Mouse (Mus musculus) midbrain, postnatal 0 days (tissue): ENCODE measurements around the gene Ggta1. TPM values are rescaled to one million over a fixed set of nuclear protein-coding genes. Genes with fewer than 3 reads are reported as not detected.

Source experiments
- ATAC-seq: fragments of 200-750 bp; cut with Nextera tagmentation; 2 replicates; pipeline ENCODE4 v1.8.0; 2017; ENCODE audit warnings: moderate number of reproducible peaks, mild to moderate bottlenecking, moderate TSS enrichment, moderate library complexity; ENCODE audit not compliant: low FRiP score
- DNase-seq: peaks from one replicate; pipeline ENCODE4 v3.0.0-alpha.2; 2015; ENCODE audit warnings: low spot score
- H3K27ac ChIP-seq: fragments of 300-500 bp; sonication (generic); 2 replicates; pipeline ENCODE4 v1.5.1; 2014; ENCODE audit warnings: low read depth, mild to moderate bottlenecking, low read length, mixed read lengths
- H3K27me3 ChIP-seq: fragments of 300-500 bp; sonication (generic); 2 replicates; pipeline ENCODE4 v1.6.1; 2014; ENCODE audit warnings: low read length, control low read depth, mixed read lengths; ENCODE audit not compliant: insufficient read depth
- H3K36me3 ChIP-seq: fragments of 300-500 bp; sonication (generic); 2 replicates; pipeline ENCODE4 v1.6.1; 2014; ENCODE audit warnings: low read length, control low read depth, mixed read lengths; ENCODE audit not compliant: insufficient read depth
- H3K4me1 ChIP-seq: fragments of 300-500 bp; sonication (generic); 2 replicates; pipeline ENCODE4 v1.6.1; 2014; ENCODE audit warnings: mild to moderate bottlenecking, control low read depth, antibody characterized with exemption, low read length, mixed read lengths; ENCODE audit not compliant: insufficient read depth
- H3K4me2 ChIP-seq: fragments of 300-500 bp; sonication (generic); 2 replicates; pipeline ENCODE4 v1.6.1; 2014; ENCODE audit warnings: low read depth, mild to moderate bottlenecking, low read length, mixed read lengths; ENCODE audit not compliant: poor library complexity, severe bottlenecking
- H3K4me3 ChIP-seq: fragments of 300-500 bp; sonication (generic); 2 replicates; pipeline ENCODE4 v1.5.1; 2014; ENCODE audit warnings: low read depth, mild to moderate bottlenecking, low read length, moderate library complexity
- H3K9ac ChIP-seq: fragments of 300-500 bp; sonication (generic); replicated peaks from 2 replicates; pipeline ENCODE4 v1.6.1; 2014; ENCODE audit warnings: mild to moderate bottlenecking, low read length, moderate library complexity, mixed read lengths; ENCODE audit not compliant: poor library complexity, severe bottlenecking
- H3K9me3 ChIP-seq: fragments of 300-500 bp; sonication (generic); 2 replicates; pipeline ENCODE4 v1.6.1; 2016; ENCODE audit warnings: low read length, control low read depth
- CTCF ChIP-seq: IDR thresholded peaks from 2 replicates; pipeline ENCODE4 v1.5.1; 2016; ENCODE audit warnings: antibody characterized with exemption, mild to moderate bottlenecking
- WGBS: fragments of 180-500 bp; shearing (Covaris S2); extraction: QIAGEN DNeasy Blood & Tissue Kit; methylation state at CpG from one replicate; pipeline ENCODE4 v1.1.7; 2014; 5-methylcytosine and 5-hydroxymethylcytosine counted together
- polyA plus RNA-seq: library from polyadenylated mRNA; unstranded; fragments of >200 nt; fragmentation: Nextera tagmentation; extraction: Ambion mirVana; gene quantifications from 2 replicates; pipeline ENCODE4 v1.2.1, GENCODE M21; 2015
- total RNA-seq: library from RNA; depleted of rRNA; stranded (reverse); fragments of >200 nt; gene quantifications from 2 replicates; pipeline ENCODE4 v1.2.3, GENCODE M21; 2014

Gene Ggta1
- total and polyA plus RNA-seq, 2 experiments from 2014 or later, result 3.8 to 5.4 TPM

DNA sequence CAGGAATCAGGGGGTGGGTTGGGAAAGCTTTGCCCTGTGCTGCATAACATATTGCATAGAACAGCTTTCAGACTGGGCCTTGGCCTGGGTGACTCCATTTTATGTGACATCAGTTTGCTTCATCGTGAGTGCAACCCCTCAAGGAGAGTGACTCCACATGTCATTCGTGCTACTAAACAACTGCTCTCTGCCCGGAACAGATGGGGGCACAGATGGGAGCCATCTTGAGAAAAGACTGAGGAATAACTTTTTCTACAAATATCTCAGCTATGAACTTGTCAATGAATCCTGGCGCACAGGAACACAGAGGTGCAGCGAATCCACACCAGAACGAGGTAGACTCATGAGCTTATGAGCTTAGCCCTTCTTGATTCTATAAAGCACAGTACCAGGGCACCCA, 14.3 kb upstream of the Ggta1 start:
- no peak overlapping the region for H3K4me3 ChIP-seq
- no peaks in the 10 kb centered on the region for H3K9me3 ChIP-seq
- no peak for ATAC-seq
- 96% methylated on average over 6 of the region's 6 CpGs for WGBS
- no peak for DNase-seq
- H3K27ac ChIP-seq, result no peak overlapping the region
- no peak overlapping the region for H3K4me2 ChIP-seq
- no peak for TF ChIP-seq CTCF
- no peaks in the 10 kb centered on the region for H3K27me3 ChIP-seq
- no peaks in the 10 kb centered on the region for H3K4me1 ChIP-seq
- no peaks in the 10 kb centered on the region for H3K36me3 ChIP-seq
- no peak overlapping the region for H3K9ac ChIP-seq

DNA sequence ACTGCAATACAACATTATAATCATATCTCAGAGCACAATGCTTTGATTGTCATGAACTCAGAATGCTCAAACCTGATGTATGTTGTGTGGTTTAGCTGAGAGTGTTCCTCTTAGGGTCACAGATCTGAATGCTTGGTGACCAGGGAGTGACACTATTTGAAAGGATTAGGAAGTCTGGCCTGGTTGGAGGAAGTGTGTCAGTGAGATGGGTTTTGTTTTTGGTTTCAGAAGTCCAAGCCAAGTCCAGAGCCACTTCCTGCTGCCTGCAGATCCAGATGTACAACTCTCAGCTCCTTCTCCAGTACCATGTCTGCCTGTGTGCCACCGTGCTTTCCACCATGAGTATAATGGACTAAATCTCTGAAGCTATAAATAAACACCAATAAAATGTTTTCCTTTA, 11.9 kb upstream of the Ggta1 start:
- DNase-seq (no peak), ATAC-seq (no peak)
- no peak for TF ChIP-seq CTCF
- H3K4me1 ChIP-seq, result no peaks in the 10 kb centered on the region
- 77% methylated on average over 1 of the region's 1 CpGs for WGBS
- no peaks in the 10 kb centered on the region for H3K36me3 ChIP-seq
- no peak overlapping the region for H3K4me3 ChIP-seq
- H3K9me3 ChIP-seq, result no peaks in the 10 kb centered on the region
- H3K27me3 ChIP-seq, result no peaks in the 10 kb centered on the region
- no peak overlapping the region for H3K9ac ChIP-seq
- H3K27ac ChIP-seq, result no peak overlapping the region
- no peak overlapping the region for H3K4me2 ChIP-seq

DNA sequence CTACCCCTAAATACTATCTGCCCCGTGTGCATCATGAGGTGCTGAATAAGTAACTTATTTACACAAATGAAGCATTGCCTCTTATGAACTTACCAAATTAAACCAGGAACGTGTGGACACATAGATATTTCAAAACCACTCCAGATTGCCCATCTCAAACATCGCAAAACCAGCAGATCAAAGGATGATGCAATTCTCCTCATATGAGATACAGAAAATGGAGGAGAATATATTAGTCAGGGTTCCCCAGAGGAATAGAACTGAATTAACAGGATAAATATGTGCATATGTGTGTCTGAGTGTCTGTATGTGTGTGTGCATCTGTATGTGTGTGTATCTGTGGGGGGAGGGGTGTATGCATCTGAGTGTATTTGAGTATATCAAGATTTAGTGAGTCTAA, 6.2 kb upstream of the Ggta1 start:
- DNase-seq (no peak), ATAC-seq (no peak)
- no peaks in the 10 kb centered on the region for H3K36me3 ChIP-seq
- H3K4me3 ChIP-seq, result no peak overlapping the region
- H3K4me1 ChIP-seq, result no peaks in the 10 kb centered on the region
- H3K27me3 ChIP-seq, result no peaks in the 10 kb centered on the region
- H3K9me3 ChIP-seq, result no peaks in the 10 kb centered on the region
- no peak overlapping the region for H3K27ac ChIP-seq
- WGBS, result 77% methylated on average over 3 of the region's 3 CpGs
- TF ChIP-seq CTCF, result no peak
- no peak overlapping the region for H3K4me2 ChIP-seq
- H3K9ac ChIP-seq, result no peak overlapping the region

DNA sequence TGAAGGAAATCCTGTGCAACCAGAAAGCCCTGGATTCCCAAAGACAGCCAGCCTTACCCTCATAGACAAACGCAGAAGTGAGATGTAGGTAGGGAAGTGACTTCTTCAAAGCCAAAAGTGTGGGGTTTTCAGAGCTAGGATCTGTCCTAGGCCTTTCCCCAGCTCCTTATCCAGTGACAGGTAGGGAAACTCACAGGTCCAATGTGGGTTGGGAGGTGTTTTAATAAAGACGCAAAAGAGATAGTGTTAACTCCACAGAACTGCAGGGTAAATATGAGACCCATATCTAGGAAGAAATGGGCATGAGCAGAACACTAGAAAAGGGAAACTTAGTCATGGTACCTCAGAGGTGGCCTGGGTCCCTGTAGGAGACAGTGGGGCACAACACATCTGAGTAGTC, 5.2 kb upstream of the Ggta1 start:
- no peaks in the 10 kb centered on the region for H3K27me3 ChIP-seq
- H3K36me3 ChIP-seq, result no peaks in the 10 kb centered on the region
- 80% methylated on average over 2 of the region's 2 CpGs for WGBS

DNA sequence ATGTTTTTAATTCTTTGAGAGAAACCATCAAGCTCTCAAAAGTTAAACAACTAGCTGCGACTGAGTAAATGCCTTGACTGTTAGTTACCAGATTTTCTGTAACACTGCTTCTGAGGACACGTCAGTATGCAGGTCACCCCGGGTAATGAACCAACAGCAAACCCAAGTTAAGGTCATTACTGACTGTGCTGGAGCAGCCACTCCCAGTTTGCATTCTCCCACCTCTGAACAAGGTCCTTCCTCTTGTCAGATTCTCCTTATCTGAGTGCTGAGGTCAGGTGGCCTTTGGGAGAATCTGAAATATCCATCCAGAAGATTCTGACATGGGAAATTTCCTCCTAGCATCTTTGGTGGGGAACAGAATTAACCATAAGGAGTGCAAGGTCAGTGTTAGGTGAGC, 4.8 kb upstream of the Ggta1 start:
- no peak for DNase-seq
- H3K4me2 ChIP-seq, result no peak overlapping the region
- no peak for ATAC-seq
- no peaks in the 10 kb centered on the region for H3K9me3 ChIP-seq
- H3K4me3 ChIP-seq, result no peak overlapping the region
- no peak overlapping the region for H3K27ac ChIP-seq
- TF ChIP-seq CTCF, result no peak
- peaks cover under 1% of the 10 kb centered on the region; the same call in 1 of the 2 replicates for H3K4me1 ChIP-seq
- H3K27me3 ChIP-seq, result no peaks in the 10 kb centered on the region
- WGBS, result 89% methylated on average over 3 of the region's 3 CpGs
- no peaks in the 10 kb centered on the region for H3K36me3 ChIP-seq
- no peak overlapping the region for H3K9ac ChIP-seq

More for the DNA sequence above, 5.2 kb upstream of the Ggta1 start:
- no peak overlapping the region for H3K4me3 ChIP-seq
- TF ChIP-seq CTCF, result no peak
- DNase-seq (no peak), ATAC-seq (no peak)
- H3K27ac ChIP-seq, result no peak overlapping the region
- no peaks in the 10 kb centered on the region for H3K9me3 ChIP-seq
- no peaks in the 10 kb centered on the region for H3K4me1 ChIP-seq
- H3K9ac ChIP-seq, result no peak overlapping the region
- H3K4me2 ChIP-seq, result no peak overlapping the region

DNA sequence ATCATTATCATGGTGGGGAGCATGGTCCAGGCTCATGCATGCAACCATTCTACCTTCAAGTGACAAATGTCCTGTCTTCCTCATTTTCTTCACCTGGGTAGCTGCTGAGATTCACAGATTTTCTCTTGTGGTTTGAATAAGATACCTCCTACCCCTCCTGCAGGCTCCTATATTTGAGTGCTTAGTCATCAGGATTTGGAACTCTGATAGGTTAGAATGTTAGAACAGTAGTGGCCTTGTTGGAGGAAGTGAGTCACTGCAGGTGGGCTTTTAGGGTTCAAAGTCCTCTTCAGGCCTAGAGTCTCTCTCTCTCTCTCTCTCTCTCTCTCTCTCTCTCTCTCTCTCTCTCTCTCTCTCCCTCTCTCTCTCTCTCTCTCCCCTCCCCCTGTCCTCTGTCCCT, 2.6 kb upstream of the Ggta1 start:
- no peak for DNase-seq
- no peak for ATAC-seq
- no peak for TF ChIP-seq CTCF
- H3K4me2 ChIP-seq, result no peak overlapping the region
- peaks cover 7% of the 10 kb centered on the region; the same call in 1 of the 2 replicates for H3K27me3 ChIP-seq
- no peak overlapping the region for H3K4me3 ChIP-seq
- H3K9me3 ChIP-seq, result no peaks in the 10 kb centered on the region
- no peak overlapping the region for H3K9ac ChIP-seq
- no peak overlapping the region for H3K27ac ChIP-seq
- H3K36me3 ChIP-seq, result no peaks in the 10 kb centered on the region
- H3K4me1 ChIP-seq, result peaks cover 6% of the 10 kb centered on the region; the same call in 1 of the 2 replicates

DNA sequence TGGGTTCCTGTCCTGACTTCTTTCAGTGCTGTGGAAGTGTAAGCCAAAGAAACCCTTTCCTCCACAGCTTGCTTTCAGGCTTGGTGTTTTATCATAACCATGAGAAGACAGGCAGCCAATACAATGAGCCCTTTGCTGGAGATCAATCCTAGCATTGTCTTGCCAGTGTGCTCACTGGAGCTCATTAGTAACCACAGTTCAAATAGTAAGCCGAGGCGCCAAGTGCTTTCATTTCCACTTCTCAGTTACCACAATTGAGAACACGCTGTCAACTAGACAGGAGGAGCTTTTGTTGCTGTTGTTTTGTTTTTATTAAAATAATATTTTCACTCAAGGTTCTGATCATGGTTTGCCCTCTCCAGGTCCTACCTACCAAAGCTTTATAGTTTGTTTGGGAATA, 1.5 kb upstream of the Ggta1 start:
- Histone ChIP-seq H3K4me1 (peaks cover 6% of the 10 kb centered on the region; the same call in 1 of the 2 replicates), H3K27me3 (peaks cover 9% of the 10 kb centered on the region; the same call in 1 of the 2 replicates), H3K9me3 (no peaks in the 10 kb centered on the region), H3K36me3 (no peaks in the 10 kb centered on the region), H3K4me2 (no peak overlapping the region), H3K9ac (no peak overlapping the region), H3K4me3 (no peak overlapping the region), H3K27ac (no peak overlapping the region)
- no peak for TF ChIP-seq CTCF
- WGBS, result 50% methylated on average over 3 of the region's 3 CpGs
- DNase-seq, result no peak
- no peak for ATAC-seq
